Mouse (Mus musculus) bone marrow, adult 2 months (tissue): Measurements from ENCODE around the gene Synpo2. TPM values are rescaled to one million over a fixed set of nuclear protein-coding genes. Genes with fewer than 3 reads are reported as not detected.

Experiments
- H3K27ac ChIP-seq: fragments of 200-500 bp; 2 replicates; pipeline ENCODE4 v1.5.1; 2012; ENCODE audit warnings: low read depth, mild to moderate bottlenecking, control low read depth, inconsistent platforms, low read length; ENCODE audit not compliant: control insufficient read depth, poor library complexity, insufficient read depth
- H3K4me1 ChIP-seq: fragments of 200-500 bp; 2 replicates; pipeline ENCODE4 v1.6.1; 2011; ENCODE audit warnings: low read length; ENCODE audit not compliant: control insufficient read depth, insufficient read depth
- H3K4me3 ChIP-seq: fragments of 200-500 bp; replicated peaks from 2 replicates; pipeline ENCODE3; 2011; ENCODE audit warnings: mild to moderate bottlenecking, low read depth, low read length, control low read depth; ENCODE audit not compliant: control insufficient read depth
- CTCF ChIP-seq: fragments of 200-500 bp; IDR thresholded peaks from 2 replicates; pipeline ENCODE4 v1.5.1; 2011; ENCODE audit warnings: low read length, control low read depth; ENCODE audit not compliant: control insufficient read depth, insufficient read depth
- POLR2A ChIP-seq: fragments of 200-500 bp; IDR thresholded peaks from 2 replicates; pipeline ENCODE4 v1.6.1; 2011; ENCODE audit warnings: low read depth, mild to moderate bottlenecking, control low read depth, low read length, borderline replicate concordance; ENCODE audit not compliant: control insufficient read depth
- whole genome bisulfite sequencing: fragments of 180-500 bp; shearing (Covaris S2); methylation state at CpG from one replicate; pipeline ENCODE4 v1.1.7; 2018; 5-methylcytosine and 5-hydroxymethylcytosine counted together
- polyA plus RNA-seq: library from polyadenylated mRNA; stranded (reverse); fragments of >200 nt; gene quantifications from 2 replicates; pipeline ENCODE4 v1.2.4, GENCODE M21; 2011; ENCODE audit warnings: low replicate concordance; ENCODE audit not compliant: missing spikeins, insufficient read depth, insufficient read length

The Synpo2 gene
- polyA plus RNA-seq, 1 experiment = 0.80 TPM

- no peak overlapping the region for H3K4me3 ChIP-seq
- TF ChIP-seq CTCF = no peak
- TF ChIP-seq POLR2A = no peak
- no peaks in the 10 kb centered on the region for H3K4me1 ChIP-seq
- H3K27ac ChIP-seq = no peak overlapping the region
- WGBS = 85% methylated on average over 1 of the region's 1 CpGs
These were observed 177.1 kb downstream of the Synpo2 start for GRCm38 (mm10) chr3:123058832-123059231.

- Histone ChIP-seq H3K4me1 (no peaks in the 10 kb centered on the region), H3K4me3 (no peak overlapping the region), H3K27ac (no peak overlapping the region)
- 74% methylated on average over 5 of the region's 5 CpGs for WGBS
- TF ChIP-seq POLR2A = no peak
- no peak for TF ChIP-seq CTCF
These were observed 181.8 kb downstream of the Synpo2 start for GRCm38 (mm10) chr3:123054178-123054577.

GRCm38 (mm10) chr3:123053192-123053938, 182.6 kb downstream of the Synpo2 start:
- WGBS = 36% methylated on average over 8 of the region's 8 CpGs
- H3K4me3 ChIP-seq = no peak overlapping the region
- no peak for TF ChIP-seq POLR2A
- TF ChIP-seq CTCF = no peak
- no peak overlapping the region for H3K27ac ChIP-seq
- no peaks in the 10 kb centered on the region for H3K4me1 ChIP-seq

- no peak overlapping the region for H3K27ac ChIP-seq
- WGBS = 96% methylated on average over 1 of the region's 1 CpGs
- no peak for TF ChIP-seq CTCF
- no peak for TF ChIP-seq POLR2A
- H3K4me3 ChIP-seq = no peak overlapping the region
- no peaks in the 10 kb centered on the region for H3K4me1 ChIP-seq
These were observed 193.6 kb downstream of the Synpo2 start for GRCm38 (mm10) chr3:123042308-123042707.

GRCm38 (mm10) chr3:123034752-123035151, 201.2 kb downstream of the Synpo2 start, which contains the start of gene Myoz2:
Myoz2 (minus strand) TSS chr3:123035015.
- H3K27ac ChIP-seq = no peak within 1 kb of the TSS
- 87% methylated on average over 7 of the region's 7 CpGs for WGBS
- no peaks in the 10 kb centered on the region for H3K4me1 ChIP-seq
- TF ChIP-seq CTCF (no peak), POLR2A (no peak)
- no peak within 1 kb of the TSS for H3K4me3 ChIP-seq

- Histone ChIP-seq H3K4me1 (no peaks in the 10 kb centered on the region), H3K27ac (no peak overlapping the region), H3K4me3 (no peak overlapping the region)
- no peak for TF ChIP-seq POLR2A
- no peak for TF ChIP-seq CTCF
- 82% methylated on average over 8 of the region's 8 CpGs for WGBS
These were observed 202.1 kb downstream of the Synpo2 start for GRCm38 (mm10) chr3:123033804-123034203.

Other genes starting within 250 kb of the Synpo2 start
- gene Myoz2, start 201.1 kb downstream of the Synpo2 start, polyA plus RNA-seq = 1.8 TPM in 1 of 2 replicates, not detected in the other
- gene Sec24d, start 31.3 kb upstream of the Synpo2 start, polyA plus RNA-seq = 3.0 and 3.4 TPM in 2 replicates
- gene Mettl14, start 150.0 kb upstream of the Synpo2 start, polyA plus RNA-seq = 10.8 and 11.3 TPM in 2 replicates
- 0.57 TPM in 1 of 2 replicates, not detected in the other for gene Prss12, start 210.8 kb upstream of the Synpo2 start, polyA plus RNA-seq